Mouse (Mus musculus) embryonic facial prominence, embryonic 12.5 days (tissue): ENCODE results near the gene Scand1. TPM values are rescaled to one million over a fixed set of nuclear protein-coding genes. Genes with fewer than 3 reads are reported as not detected.

Source experiments
- ATAC-seq: fragments of 200-750 bp; cut with Nextera tagmentation; 2 replicates; pipeline ENCODE4 v1.8.0; 2017; ENCODE audit not compliant: insufficient number of reproducible peaks, insufficient read depth, low FRiP score, low TSS enrichment
- H3K27ac ChIP-seq: fragments of 300-500 bp; sonication (generic); 2 replicates; pipeline ENCODE4 v1.5.1; 2016; ENCODE audit warnings: mild to moderate bottlenecking
- H3K27me3 ChIP-seq: fragments of 300-500 bp; sonication (generic); 2 replicates; pipeline ENCODE4 v1.6.1; 2016; ENCODE audit warnings: mild to moderate bottlenecking, moderate library complexity
- H3K36me3 ChIP-seq: fragments of 300-500 bp; sonication (generic); 2 replicates; pipeline ENCODE4 v1.6.1; 2016; ENCODE audit warnings: mild to moderate bottlenecking
- H3K4me1 ChIP-seq: fragments of 300-500 bp; sonication (generic); 2 replicates; pipeline ENCODE4 v1.6.1; 2016
- H3K4me2 ChIP-seq: fragments of 300-500 bp; sonication (generic); replicated peaks from 2 replicates; pipeline ENCODE4 v1.6.1; 2016; ENCODE audit warnings: mild to moderate bottlenecking, moderate library complexity
- H3K4me3 ChIP-seq: fragments of 300-500 bp; sonication (generic); 2 replicates; pipeline ENCODE4 v1.5.1; 2016; ENCODE audit warnings: mild to moderate bottlenecking
- H3K9ac ChIP-seq: fragments of 300-500 bp; sonication (generic); 2 replicates; pipeline ENCODE4 v1.6.1; 2016; ENCODE audit warnings: mild to moderate bottlenecking, moderate library complexity
- H3K9me3 ChIP-seq: fragments of 300-500 bp; sonication (generic); 2 replicates; pipeline ENCODE4 v1.6.1; 2016; ENCODE audit warnings: mild to moderate bottlenecking, moderate library complexity
- WGBS: fragments of 180-500 bp; shearing (Covaris S2); methylation state at CpG from one replicate; pipeline ENCODE4 v1.1.7; 2016; 5-methylcytosine and 5-hydroxymethylcytosine counted together
- microRNA-seq: library from miRNA; unstranded; fragments of <30 nt; microRNA quantifications from one replicate; pipeline ENCODE4, GENCODE M21; 2017
- polyA plus RNA-seq: library from polyadenylated mRNA; unstranded; fragments of >200 nt; fragmentation: Nextera tagmentation; extraction: Ambion mirVana; gene quantifications from 2 replicates; pipeline ENCODE4 v1.2.1, GENCODE M21; 2016

The Scand1 gene
- polyA plus RNA-seq, 1 experiment from 2014 or later, result 119 TPM

DNA sequence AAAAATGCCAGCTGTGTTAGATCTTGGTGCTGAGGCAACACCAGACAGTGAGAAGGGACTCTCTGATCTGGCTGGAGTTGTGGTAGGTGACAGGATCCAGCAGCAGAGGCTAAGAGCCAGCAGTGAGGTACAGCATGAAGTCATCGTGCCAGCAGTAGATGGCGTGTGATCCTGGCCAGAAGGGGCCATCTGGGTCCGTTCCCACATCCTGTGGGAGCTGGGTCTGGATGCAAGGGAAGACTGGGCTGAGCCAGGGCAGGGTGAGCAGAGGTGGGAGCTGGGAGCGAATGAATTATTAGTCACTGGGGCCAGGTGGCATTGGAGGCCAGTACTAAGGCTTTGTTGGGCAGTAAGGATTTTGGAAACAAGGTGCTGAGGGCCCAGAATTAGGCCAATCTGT, 31.3 kb downstream of the Scand1 start:
- Histone ChIP-seq H3K9me3 (no peaks in the 10 kb centered on the region), H3K27ac (no peak overlapping the region), H3K9ac (no peak overlapping the region), H3K4me1 (peaks cover 5% of the 10 kb centered on the region), H3K36me3 (peaks cover 22% of the 10 kb centered on the region; the same call in 1 of the 2 replicates), H3K4me3 (no peak overlapping the region), H3K4me2 (no peak overlapping the region), H3K27me3 (no peaks in the 10 kb centered on the region)
- ATAC-seq, result no peak
- 82% methylated on average over 4 of the region's 4 CpGs for WGBS

DNA sequence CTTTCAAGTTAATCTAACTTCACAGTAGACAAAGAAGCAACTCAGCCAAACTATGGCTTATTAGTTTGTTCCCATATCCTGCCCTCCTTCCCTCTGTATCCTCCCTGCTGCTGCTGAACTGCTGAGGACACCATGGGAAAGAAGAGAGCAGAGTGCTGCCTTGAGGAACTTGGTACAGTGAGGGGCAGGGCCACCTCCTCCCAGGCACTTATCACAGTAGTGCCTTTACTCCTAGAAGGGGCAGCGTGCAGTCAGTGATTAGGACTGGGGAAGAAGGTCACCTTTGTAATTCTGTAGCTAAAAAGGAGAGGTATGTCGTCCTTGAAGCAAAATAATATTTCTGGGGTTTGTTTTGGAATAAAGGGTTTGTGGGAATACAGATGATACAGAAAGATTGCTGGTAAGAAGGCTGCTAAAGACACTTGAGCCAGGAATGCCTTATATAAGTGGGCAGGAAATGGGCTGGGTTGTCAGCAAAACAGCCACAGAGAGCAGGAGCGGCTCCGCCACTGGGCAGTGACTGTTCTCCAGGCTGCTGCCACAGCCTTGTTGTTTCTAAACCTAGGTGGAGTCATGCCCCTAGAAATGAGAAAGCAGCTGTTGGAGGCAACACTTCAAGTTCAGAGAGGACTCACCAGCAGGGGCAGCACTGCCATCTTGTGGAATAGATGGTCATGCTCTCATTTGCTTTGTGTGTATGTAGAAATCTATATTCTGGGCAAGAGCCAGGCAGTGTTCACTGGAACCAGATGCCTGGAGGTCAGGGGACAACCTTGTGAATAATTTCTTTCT, 34.1 kb downstream of the Scand1 start:
- WGBS, result 51% methylated on average over 4 of the region's 4 CpGs
- Histone ChIP-seq H3K4me2 (no peak overlapping the region), H3K9ac (no peak overlapping the region), H3K9me3 (no peaks in the 10 kb centered on the region), H3K4me3 (no peak overlapping the region), H3K36me3 (peaks cover 34% of the 10 kb centered on the region), H3K27ac (peak overlapping the region; percentile 23; the same call in 1 of the 2 replicates), H3K27me3 (no peaks in the 10 kb centered on the region), H3K4me1 (peaks cover 5% of the 10 kb centered on the region)
- 0 out of 2 replicates have a peak, but pooled peaks have one; percentile 74 for ATAC-seq

DNA sequence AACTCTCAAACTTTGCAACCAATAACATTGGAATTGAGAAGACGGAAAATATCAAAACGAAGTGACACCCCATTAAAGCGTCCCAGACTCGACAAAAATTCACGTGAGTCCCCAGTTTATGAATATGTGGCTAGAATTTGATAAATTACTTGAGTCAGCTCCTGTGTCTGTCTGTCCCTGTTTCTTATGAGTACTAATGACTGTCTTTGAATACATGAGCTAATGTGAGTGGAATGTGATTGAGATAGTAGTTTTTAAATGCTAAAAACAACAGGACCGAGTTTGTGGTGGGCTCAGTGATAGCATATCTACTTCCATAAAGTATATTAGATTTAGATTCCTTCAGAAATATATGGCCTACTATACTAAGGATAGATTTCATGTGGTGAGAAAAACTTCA, 40.0 kb downstream of the Scand1 start:
- Histone ChIP-seq H3K36me3 (peaks cover 43% of the 10 kb centered on the region), H3K9ac (no peak overlapping the region), H3K4me1 (no peaks in the 10 kb centered on the region), H3K4me2 (no peak overlapping the region), H3K4me3 (no peak overlapping the region), H3K9me3 (no peaks in the 10 kb centered on the region), H3K27me3 (no peaks in the 10 kb centered on the region), H3K27ac (no peak overlapping the region)
- no peak for ATAC-seq
- 93% methylated on average over 6 of the region's 6 CpGs for WGBS

DNA sequence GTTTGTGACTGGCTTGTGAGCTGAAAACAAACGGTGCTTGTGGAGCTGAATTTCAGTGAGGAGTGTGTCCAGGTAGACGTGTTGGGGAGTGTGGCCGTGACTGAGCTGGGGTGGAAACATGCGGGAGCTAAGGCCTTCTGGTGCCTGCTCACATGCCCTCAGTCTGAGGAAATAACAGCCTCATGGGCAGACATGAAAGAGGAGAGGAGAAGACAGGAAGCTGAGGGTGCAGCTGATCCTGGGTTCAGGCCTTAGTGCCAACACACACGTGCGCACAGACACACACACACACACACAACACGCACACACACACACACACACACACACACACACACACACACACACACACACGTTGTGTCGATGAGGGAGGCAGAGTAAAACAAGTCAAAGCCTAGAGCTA, 44.9 kb downstream of the Scand1 start:
- no peak for ATAC-seq
- no peak overlapping the region for H3K4me3 ChIP-seq
- H3K4me2 ChIP-seq, result no peak overlapping the region
- H3K36me3 ChIP-seq, result peaks cover 27% of the 10 kb centered on the region
- H3K27ac ChIP-seq, result no peak overlapping the region
- H3K9me3 ChIP-seq, result no peaks in the 10 kb centered on the region
- WGBS, result 95% methylated on average over 9 of the region's 9 CpGs
- H3K4me1 ChIP-seq, result no peaks in the 10 kb centered on the region
- no peaks in the 10 kb centered on the region for H3K27me3 ChIP-seq
- no peak overlapping the region for H3K9ac ChIP-seq

- no peak overlapping the region for H3K4me3 ChIP-seq
- no peak overlapping the region for H3K9ac ChIP-seq
- no peaks in the 10 kb centered on the region for H3K27me3 ChIP-seq
- WGBS, result 87% methylated on average over 4 of the region's 4 CpGs
- H3K36me3 ChIP-seq, result peaks cover 38% of the 10 kb centered on the region
- no peaks in the 10 kb centered on the region for H3K4me1 ChIP-seq
- no peak for ATAC-seq
- H3K27ac ChIP-seq, result no peak overlapping the region
- H3K9me3 ChIP-seq, result no peaks in the 10 kb centered on the region
- H3K4me2 ChIP-seq, result no peak overlapping the region
Observed at GRCm38 (mm10) chr2:156263204-156263893, 49.2 kb downstream of the Scand1 start.

Small RNA genes within 50 kb of the gene (microRNA-seq; reads per million reads assigned to microRNA genes)
- not detected for gene Gm22759

Other genes starting within 250 kb of the Scand1 start
- gene Spag4, start 247.5 kb downstream of the Scand1 start, polyA plus RNA-seq, result 6.0 and 6.9 TPM in 2 replicates
- gene Cpne1, start 200.7 kb downstream of the Scand1 start, polyA plus RNA-seq, result 64.9 and 68.6 TPM in 2 replicates
- gene Rbm12, start 200.7 kb downstream of the Scand1 start, polyA plus RNA-seq, result 38.7 and 43.0 TPM in 2 replicates
- 16.8 and 17.6 TPM in 2 replicates for gene Gm28036, start 185.6 kb downstream of the Scand1 start, polyA plus RNA-seq
- gene Romo1, start 168.7 kb downstream of the Scand1 start, polyA plus RNA-seq, result 428 and 448 TPM in 2 replicates
- gene Nfs1, start 168.5 kb downstream of the Scand1 start, polyA plus RNA-seq, result 30.7 and 34.2 TPM in 2 replicates
- gene Rbm39, start 132.5 kb downstream of the Scand1 start, polyA plus RNA-seq, result 761 and 773 TPM in 2 replicates
- gene Phf20, start 116.2 kb downstream of the Scand1 start, polyA plus RNA-seq, result 82.0 and 85.6 TPM in 2 replicates
- gene Cnbd2, start 405 bp downstream of the Scand1 start, polyA plus RNA-seq, result 5.1 and 5.6 TPM in 2 replicates
- gene Epb41l1, start 108.2 kb upstream of the Scand1 start, polyA plus RNA-seq, result 3.6 TPM in 2 replicates
- 41.7 and 42.8 TPM in 2 replicates for gene Aar2, start 234.9 kb upstream of the Scand1 start, polyA plus RNA-seq